Mouse (Mus musculus) brain, embryonic 14.5 days (tissue): ENCODE measurements around the gene Grm1.

ENCODE experiments used
- CTCF ChIP-seq: fragments of 200-500 bp; IDR thresholded peaks from 2 replicates; pipeline ENCODE4 v1.5.1; 2012; ENCODE audit warnings: inconsistent platforms, mild to moderate bottlenecking, moderate library complexity, borderline replicate concordance; ENCODE audit not compliant: insufficient read depth, insufficient read length; ENCODE audit errors: extremely low read depth
- POLR2A ChIP-seq: fragments of 200-500 bp; IDR thresholded peaks from 2 replicates; pipeline ENCODE4 v1.6.1; 2012; ENCODE audit warnings: mild to moderate bottlenecking, inconsistent platforms, borderline replicate concordance; ENCODE audit not compliant: poor library complexity, insufficient read depth, insufficient read length, severe bottlenecking; ENCODE audit errors: extremely low read depth

- no peak for TF ChIP-seq CTCF
- TF ChIP-seq POLR2A, result no peak
These were observed 146.3 kb downstream of the Grm1 start for GRCm38 (mm10) chr10:10935806-10936205.
